Mouse (Mus musculus) kidney, postnatal 36 days (tissue): Measurements from ENCODE around the gene Btbd16.

ENCODE experiments used
- DNase-seq, 2 experiments: peaks; one replicate each; pipeline ENCODE4 v3.0.0; 2021 to 2022; ENCODE audit warnings: mixed read lengths in 2 of 2

The Btbd16 gene

DNA sequence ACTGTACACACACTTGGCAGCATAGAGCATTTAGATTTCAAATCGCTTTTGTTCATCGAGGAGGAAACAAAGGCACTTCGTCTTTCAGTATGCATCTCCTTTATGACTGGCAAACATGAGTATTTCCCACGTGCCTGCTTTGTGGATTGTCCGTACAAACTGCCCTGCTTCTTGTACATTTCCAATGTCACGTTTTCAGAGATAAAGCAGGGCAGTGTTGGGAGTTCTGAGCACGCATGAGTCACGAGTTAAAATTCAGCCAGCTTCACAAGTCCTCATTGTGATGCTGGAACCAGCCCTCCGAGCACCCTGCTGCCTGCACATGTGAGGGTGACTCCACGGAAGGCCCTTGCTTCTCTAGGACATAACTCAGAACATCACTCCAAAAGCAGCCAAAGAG is 45.8 kb downstream of the Btbd16 start:
- DNase-seq = no peak

GRCm38 (mm10) chr7:130823992-130824391 is 50.1 kb downstream of the Btbd16 start:
- no peak for DNase-seq

DNA sequence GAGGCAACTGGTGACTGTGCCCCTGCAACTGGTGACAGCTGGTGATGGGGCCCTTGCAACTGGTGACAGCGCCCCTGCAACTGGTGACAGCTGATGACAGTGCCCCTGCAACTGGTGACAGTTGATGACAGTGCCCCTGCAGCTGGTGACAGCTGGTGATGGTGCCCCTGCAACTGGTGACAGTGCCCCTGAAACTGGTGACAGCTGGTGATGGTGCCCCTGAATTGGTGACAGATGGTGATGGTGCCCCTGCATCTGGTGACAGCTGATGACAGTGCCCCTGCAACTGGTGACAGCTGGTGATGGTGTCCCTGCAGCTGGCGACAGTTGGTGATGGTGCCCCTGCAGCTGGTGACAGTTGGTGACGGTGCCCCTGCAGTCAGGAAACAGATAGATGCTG is 52.5 kb downstream of the Btbd16 start:
- no peak for DNase-seq

DNA sequence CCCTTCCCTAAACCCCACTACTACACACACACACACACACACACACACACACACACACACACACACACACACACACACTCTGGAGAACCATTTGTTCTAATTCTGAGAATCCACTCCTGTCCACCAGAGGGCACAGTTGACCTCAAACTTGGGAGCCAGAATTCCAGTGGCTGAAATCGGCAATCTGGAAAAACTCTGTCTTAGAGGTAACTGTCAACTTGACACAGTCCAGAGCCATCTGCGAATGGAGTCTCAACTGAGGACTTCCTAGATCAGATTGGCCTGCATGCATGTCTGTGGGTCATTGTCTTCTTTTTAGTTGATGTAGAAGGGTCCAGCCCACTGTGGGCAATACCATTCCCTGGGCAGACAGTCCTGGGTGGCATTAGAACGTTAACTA is 53.6 kb downstream of the Btbd16 start:
- peak; percentile 69 to 83 for DNase-seq

GRCm38 (mm10) chr7:130827844-130828403 is 54.1 kb downstream of the Btbd16 start:
- DNase-seq = no peak

DNA sequence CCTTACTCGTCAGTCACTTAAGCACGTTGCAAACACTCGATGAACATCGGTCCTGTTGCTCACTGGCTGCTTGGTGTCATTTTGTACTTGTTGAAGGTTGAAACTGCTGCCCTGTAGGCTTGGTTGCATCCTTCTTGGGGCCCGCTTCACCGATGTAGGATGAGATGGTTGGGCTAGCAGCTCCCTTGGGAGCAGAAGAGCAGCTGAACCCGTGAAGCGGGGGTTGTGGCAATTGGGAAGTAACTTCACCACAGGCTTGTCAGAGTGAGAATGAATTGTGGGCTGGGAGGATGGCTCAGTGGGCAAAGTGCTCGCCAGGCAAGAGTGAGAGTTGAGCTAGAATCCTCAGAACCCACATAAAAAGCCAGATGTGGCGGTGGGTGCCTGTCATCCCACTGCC is 54.6 kb downstream of the Btbd16 start:
- DNase-seq = no peak

DNA sequence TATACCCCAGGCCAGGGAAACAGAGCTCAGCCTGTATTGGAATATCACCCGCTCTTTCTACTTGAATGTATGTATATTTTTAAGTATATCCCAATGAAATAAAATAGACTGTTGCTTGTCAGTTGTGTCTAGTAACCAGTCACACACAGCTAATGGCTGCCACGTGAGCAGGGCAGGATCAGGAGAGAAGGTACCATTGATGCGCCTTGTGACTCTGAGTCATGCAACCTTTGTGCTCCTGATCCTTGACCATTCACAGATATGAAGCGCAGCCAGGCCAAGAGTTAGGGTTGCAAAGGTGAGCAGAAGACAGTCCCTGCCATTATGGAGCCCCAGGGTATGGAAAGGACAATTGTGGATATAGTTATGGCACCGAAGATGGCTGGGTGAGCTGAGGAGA is 57.7 kb downstream of the Btbd16 start:
- peak; percentile 79 to 86 for DNase-seq

- DNase-seq = peak in 1 of 2 experiments; percentile 58
Observed at GRCm38 (mm10) chr7:130834299-130834698, 60.4 kb downstream of the Btbd16 start.

- DNase-seq = peak; percentile 74 to 75
Observed at GRCm38 (mm10) chr7:130834958-130835861, 61.3 kb downstream of the Btbd16 start.

DNA sequence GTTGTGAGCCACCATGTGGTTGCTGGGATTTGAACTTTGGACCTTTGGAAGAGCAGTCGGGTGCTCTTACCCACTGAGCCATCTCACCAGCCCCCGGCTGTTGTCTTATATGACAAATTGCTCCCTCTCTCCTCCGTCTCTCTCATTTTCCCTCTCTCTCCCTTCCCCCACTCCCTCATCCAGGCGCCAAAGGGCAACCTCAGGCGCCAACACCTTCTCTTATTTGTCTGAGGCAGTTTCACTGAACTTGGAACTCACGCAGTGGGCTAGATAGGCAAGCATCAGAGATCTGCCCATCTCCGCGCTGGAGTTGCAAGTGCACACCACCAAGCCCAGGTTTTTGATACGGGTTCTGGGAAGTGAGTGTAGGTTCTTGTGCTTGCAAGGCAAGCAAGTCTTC is 62.2 kb downstream of the Btbd16 start:
- peak; percentile 45 to 67 for DNase-seq

- peak; percentile 85 to 93 for DNase-seq
Observed at GRCm38 (mm10) chr7:130837941-130838657, 64.2 kb downstream of the Btbd16 start.

- no peak for DNase-seq
Observed at GRCm38 (mm10) chr7:130838658-130839025, 64.8 kb downstream of the Btbd16 start.

DNA sequence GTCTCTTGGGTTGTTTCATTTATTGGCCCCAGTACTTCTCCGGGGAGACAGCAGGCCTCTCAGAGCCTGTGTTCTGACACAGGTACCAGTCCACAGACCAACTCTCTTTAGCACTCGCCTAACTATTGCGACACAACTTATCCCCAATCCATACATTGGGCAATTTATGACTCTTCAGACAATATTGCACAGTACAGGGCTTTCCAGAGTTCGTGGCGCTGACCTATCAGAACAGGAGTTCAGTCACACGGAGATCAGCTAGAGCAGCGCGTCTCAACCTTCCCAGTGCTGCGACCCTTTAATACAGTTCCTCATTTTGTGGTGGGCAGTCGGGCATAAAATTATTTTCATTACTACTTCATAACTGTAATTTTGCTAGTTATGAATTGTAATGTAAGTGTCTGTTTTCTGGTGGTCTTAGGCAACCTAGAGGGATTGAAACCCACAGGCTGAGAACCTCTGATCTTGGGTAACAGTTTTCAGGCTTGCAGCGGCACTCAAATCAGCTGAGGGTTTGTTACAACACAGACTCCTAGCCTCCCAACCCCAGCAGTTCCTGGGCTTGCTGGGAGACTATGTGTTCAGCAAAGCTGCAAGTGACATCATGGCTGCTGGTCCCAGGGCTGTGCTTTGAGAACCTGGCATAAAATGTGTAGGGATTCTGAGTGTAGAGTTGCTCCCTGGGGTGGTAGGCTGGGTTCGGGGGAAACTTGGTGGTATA is 65.7 kb downstream of the Btbd16 start:
- no peak for DNase-seq

DNA sequence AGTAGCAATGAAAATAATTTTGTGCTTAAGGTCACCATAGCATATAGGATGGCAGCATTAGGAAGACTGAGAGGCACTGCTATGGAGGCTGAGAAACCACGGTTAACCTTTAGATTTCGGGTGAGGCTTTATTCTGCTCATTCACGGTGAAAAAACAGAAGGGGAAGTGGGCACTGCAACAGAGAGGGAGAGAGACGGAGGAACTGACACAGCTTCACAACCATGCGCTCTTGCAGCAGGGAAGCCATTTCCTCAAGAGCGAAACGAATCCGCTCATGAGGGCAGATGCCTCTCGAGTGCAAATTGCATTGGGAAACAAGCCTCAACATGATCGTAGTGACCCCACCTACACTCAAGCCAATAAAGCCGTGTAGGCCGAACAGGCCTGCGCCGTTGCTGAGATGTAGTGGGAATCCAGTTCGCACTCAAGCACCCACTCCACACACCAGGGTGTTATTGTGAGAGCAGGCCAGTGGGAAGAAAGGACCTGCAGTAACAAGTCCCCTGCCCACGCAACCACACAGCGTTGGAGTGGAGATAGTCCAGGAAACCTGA is 73.4 kb downstream of the Btbd16 start:
- DNase-seq = no peak

- DNase-seq = no peak
Observed at GRCm38 (mm10) chr7:130854684-130855292, 80.9 kb downstream of the Btbd16 start.

- DNase-seq = peak in 1 of 2 experiments; percentile 26
Observed at GRCm38 (mm10) chr7:130855681-130856080, 81.8 kb downstream of the Btbd16 start.

GRCm38 (mm10) chr7:130857973-130858372 is 84.1 kb downstream of the Btbd16 start:
- DNase-seq = no peak

DNA sequence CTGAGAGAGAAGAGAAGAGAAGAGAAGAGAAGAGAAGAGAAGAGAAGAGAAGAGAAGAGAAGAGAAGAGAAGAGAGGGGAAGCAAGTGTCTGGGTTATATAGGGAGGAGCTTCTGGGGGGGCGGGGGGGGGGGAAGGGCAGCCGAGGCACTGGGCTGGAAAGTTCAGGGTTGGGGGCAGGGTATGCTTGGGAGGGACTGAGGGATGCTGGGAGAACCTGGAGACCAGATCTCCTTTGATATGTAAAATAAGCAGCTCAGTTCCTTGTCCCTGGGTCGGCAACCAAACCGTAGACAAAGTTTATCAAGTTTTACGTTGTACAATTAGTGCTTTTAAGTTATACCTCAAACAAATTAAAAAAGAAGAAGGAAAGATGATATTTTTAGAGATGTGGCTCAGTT is 86.1 kb downstream of the Btbd16 start:
- no peak for DNase-seq

DNA sequence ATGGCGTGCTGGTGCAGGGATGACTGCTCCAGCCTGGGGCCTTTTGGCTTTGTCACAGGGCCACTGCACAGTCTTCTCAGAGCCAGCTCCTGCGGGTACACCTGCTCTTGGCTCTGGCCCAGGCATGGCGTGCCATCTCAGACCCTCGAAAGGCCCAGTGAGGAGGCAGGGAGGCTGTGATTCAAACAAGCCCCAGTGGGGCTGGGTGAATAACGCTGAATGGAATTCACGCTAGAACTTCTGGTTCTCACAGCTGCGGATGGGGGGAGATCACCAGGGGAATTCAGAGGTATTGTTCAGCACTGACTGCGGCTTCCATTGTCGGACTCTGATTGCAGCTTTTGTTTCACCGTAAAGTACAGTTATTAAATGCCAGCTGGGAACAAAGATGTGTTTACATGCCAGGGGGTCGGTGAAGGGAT is 86.9 kb downstream of the Btbd16 start:
- peak; percentile 25 to 36 for DNase-seq

GRCm38 (mm10) chr7:130862501-130862900 is 88.6 kb downstream of the Btbd16 start:
- DNase-seq = peak; percentile 43 to 50

DNA sequence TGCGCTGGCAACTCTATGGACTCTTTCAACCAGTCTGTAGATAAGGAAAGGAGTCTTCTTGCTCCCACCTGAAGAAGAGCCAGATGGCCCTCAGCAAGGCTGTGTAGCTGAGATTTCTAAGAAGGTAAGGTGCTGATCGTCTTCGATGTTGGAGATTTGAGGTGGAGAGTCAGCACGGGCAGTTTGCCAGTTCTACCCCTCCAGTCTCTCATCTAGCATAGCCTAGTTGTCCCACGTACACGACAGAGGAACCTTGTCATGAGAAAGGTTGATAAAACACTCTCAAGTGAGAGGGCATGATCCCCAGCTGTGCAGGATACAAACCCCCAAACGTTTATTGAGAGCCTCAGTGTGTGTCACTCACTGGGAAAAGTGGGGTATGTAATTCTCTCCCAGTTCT is 90.8 kb downstream of the Btbd16 start:
- DNase-seq = no peak
